Comparison of ENCODE assay signal across 8 mouse cellular contexts in the genomic region with DNA sequence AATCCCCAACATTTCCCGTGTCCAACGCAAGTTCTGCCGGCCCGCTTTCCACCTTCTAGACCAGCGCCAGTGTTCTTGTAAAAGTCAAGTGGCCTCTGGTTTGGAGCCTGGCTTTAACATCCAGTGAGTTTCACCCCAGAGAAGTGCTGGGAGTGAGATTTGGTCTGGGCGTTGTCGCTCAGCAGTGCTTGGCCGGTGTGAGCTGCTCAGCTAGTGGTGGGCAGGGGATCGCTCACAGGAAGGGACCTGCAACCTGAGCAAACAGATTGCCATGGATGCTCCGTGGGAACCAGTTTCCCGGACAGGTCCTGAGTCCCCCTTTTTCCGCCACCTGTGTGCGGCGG. TPM values are rescaled to one million over a fixed set of nuclear protein-coding genes. Genes with fewer than 3 reads are reported as not detected.
A peak's percentile ranks its signal among the peaks of the same experiment; 100 is the strongest.
DNase-seq lines count a peak whose midpoint lies in the region; ATAC-seq and TF ChIP-seq lines count a peak whose summit lies in the region.

No protein-coding gene starts in this region.

- H3K9ac ChIP-seq in hindbrain, embryonic 11.5 days (ENCODE audit: low read depth, low read length): peak overlapping the region; percentile 60

- peaks cover 32% of the 10 kb centered on the region for H3K27me3 ChIP-seq in E14TG2a.4 (ENCODE audit: insufficient read depth, low read length)
- peaks cover 7% of the 10 kb centered on the region for H3K27me3 ChIP-seq in hindbrain, embryonic 11.5 days (ENCODE audit: control insufficient read depth, insufficient read depth, low read length)

- under 1% methylated on average over 14 of the region's 14 CpGs for WGBS in hindbrain, embryonic 11.5 days

- H3K4me3 ChIP-seq in E14TG2a.4 (replicated peaks; ENCODE audit: low read length): peak overlapping the region; percentile 92
- peak overlapping the region; percentile 68 for H3K4me3 ChIP-seq in hindbrain, embryonic 11.5 days (ENCODE audit: low read depth, low read length)

- no peaks in the 10 kb centered on the region for H3K36me3 ChIP-seq in E14TG2a.4 (ENCODE audit: insufficient read depth, low read length)
- no peaks in the 10 kb centered on the region for H3K36me3 ChIP-seq in hindbrain, embryonic 11.5 days (ENCODE audit: control insufficient read depth, insufficient read depth, low read length)

- DNase-seq in frontal cortex, postnatal 14 days (ENCODE audit: low spot score in 2 of 2): no peak
- DNase-seq in hindbrain, embryonic 11.5 days (ENCODE audit: low spot score): no peak
- no peak for DNase-seq in retina, postnatal 1 day
- no peak for DNase-seq in gastrocnemius, postnatal 36 days
- DNase-seq in frontal cortex, adult 2 months (ENCODE audit: extremely low spot score in 1 of 2, low spot score in 1 of 2): no peak

- no peaks in the 10 kb centered on the region for H3K9me3 ChIP-seq in E14TG2a.4 (ENCODE audit: low read length)
- no peaks in the 10 kb centered on the region for H3K9me3 ChIP-seq in hindbrain, embryonic 11.5 days (ENCODE audit: control insufficient read depth, low read length)

- ATAC-seq in frontal cortex, adult (ENCODE audit: low TSS enrichment): peak; percentile 60
- peak; percentile 71 for ATAC-seq in hindbrain, embryonic 11.5 days (ENCODE audit: low FRiP score)
- peak; percentile 30 for ATAC-seq in megakaryocyte progenitor cell, adult 5-6 weeks (replicated peaks; ENCODE audit: poor library complexity)

- peaks cover 12% of the 10 kb centered on the region for H3K4me1 ChIP-seq in E14TG2a.4 (replicated peaks; ENCODE audit: low read depth, low read length)
- H3K4me1 ChIP-seq in hindbrain, embryonic 11.5 days (replicated peaks; ENCODE audit: control insufficient read depth, insufficient read depth, low read length): no peaks in the 10 kb centered on the region

- intact Hi-C loops in gastrocnemius, postnatal 36 days (cut with DNase I): no loop called here

- H3K4me2 ChIP-seq in hindbrain, embryonic 11.5 days (replicated peaks; ENCODE audit: low read depth, low read length): peak overlapping the region; percentile 91

- H3K27ac ChIP-seq in hindbrain, embryonic 11.5 days (ENCODE audit: low read depth, low read length): 0 out of 2 replicates have a peak overlapping the region, but pooled peaks have one; percentile 17

- TF ChIP-seq CTCF in E14TG2a.4 (conservative IDR thresholded peaks at IDR 0.05; ENCODE audit: low read length): no peak

RNA-seq across cellular contexts. Expression of a gene that starts 0.4 kb away (rescaled TPM):
- 5.3 and 5.5 TPM in 2 replicates for polyA plus RNA-seq in hindbrain, embryonic 11.5 days (2014; fragmentation: Nextera tagmentation; extraction: Ambion mirVana)
- total RNA-seq in megakaryocyte progenitor cell, adult 5-6 weeks (2015): 0.12 TPM in 1 of 2 replicates, not detected in the other
- not detected in 2 replicates for total RNA-seq in megakaryocyte progenitor cell, adult 5-6 weeks (2017)
- total RNA-seq in gastrocnemius, postnatal 36 days (2021): 1 to 10 TPM in 1 of 2 experiments, under 1 TPM in 1; 0.57 to 1.1 TPM
- polyA plus RNA-seq in frontal cortex, adult 2 months (2012; rRNA removed): 14.7 and 14.9 TPM in 2 replicates
